Mouse (Mus musculus): ENCODE data around the gene Gm12666.
"Not testable (repeated sequence)": the region's sequence is repeated elsewhere in the genome, so short reads cannot be mapped to it uniquely, and the experiment has no call there.

The Gm12666 gene

DNA sequence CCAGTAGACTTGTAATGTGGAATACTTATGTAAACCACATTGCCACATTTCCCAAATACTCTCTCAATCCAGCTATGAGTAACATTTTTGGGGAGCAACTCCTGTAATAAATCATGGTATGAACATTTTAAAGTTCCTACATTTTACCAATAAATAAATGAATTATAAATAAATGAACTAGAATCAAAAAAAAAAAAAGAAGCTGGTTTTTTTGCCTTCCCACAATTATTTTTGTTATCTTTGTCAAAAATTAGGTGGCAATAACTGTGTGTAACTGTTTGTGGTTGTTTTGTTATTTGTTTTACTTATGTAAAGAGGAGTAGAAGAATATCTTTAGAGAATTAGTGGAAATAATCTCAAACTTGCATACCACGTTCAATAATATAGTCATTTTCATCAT is at the start of gene Gm12666:
Gene Gm12666 (minus strand): TSS at position 101 of the 400 bp plus-strand sequence.
- not testable (repeated sequence) for DNase-seq (ENCODE audit: low spot score in 2 of 2)

DNA sequence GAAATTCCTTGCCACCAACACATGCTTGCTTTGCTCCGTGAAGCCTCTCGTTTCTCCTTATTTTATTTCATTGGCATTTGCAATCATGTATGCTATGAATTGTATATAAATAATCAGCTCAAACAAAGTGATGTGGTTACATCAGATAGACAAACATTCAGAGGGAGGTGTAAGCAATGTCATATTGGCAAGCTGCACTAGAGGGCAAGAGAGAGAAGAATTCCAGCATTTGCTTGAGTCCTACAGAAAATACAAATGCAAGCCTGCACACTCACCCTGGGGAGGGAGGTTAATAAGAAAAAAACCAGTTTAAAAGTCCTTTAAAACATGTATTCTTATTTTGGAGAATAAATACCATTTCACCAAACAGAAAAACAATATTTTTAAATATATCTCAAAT is 34.8 kb upstream of the Gm12666 start:
- no peak for DNase-seq (ENCODE audit: low spot score in 2 of 2)

DNA sequence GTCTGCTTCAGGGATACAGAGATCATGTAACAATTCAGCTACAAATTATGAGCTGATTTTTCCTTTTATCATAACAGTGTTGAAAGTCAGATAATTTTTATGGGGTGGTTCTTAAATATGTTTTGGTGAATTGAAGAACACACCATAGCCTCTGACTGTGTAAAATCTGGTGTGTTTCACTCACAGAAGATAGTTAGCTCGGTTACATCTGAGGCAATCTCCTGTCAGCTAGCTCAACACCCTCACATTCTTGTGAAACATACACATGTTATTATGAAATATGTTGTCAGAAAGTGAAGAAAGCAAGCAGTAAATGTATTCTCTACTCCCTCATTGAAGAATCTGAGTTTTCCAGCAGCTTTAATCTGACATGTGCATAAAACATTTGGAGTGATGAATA is 24.7 kb upstream of the Gm12666 start:
- DNase-seq (ENCODE audit: low spot score in 2 of 2): no peak

DNA sequence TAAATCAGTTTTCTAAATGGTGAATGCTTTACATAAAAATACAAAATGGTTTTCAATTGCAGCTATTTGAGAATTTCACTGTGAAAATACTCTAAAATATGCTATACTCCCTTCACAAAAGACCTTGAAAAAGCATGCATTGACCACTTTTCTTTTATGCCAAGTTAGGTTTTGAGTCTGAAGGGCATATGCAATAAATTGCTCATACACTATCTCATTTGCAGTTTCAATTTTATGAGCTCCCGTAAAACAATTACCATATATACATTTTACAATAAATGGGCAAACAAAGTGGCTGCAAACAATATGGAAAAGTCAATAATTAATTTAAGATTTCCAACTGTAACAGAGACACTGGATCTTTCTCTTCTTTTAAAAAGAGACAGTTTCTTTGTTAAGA is 38.9 kb downstream of the Gm12666 start:
- no peak for DNase-seq (ENCODE audit: low spot score in 2 of 2)

DNA sequence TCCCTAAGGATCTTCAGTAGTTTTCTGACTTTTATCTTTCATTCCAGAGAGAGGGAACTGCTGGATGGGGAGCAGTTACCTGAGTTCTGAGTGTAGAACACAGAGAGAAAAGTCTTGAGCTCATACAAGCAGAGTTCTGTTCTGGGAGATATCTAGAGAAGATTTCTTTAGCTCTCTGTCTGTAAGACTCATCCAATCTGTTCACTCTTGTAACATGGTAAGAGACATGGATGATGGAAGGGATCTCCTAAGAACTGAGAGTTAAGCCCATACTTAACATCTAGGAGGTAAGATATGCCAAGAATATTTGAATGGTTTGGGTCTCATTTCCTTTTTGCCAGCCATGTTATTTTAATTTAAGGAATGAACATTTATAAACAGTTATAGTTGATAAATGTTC is 44.4 kb downstream of the Gm12666 start, which contains the start of gene Izumo3:
Gene Izumo3 (minus strand): TSS at position 101 of the 400 bp plus-strand sequence.
- DNase-seq (ENCODE audit: low spot score in 2 of 2): no peak
